Mouse (Mus musculus): ENCODE measurements around the gene Mcat.
A peak's percentile ranks its signal among the peaks of the same experiment; 100 is the strongest.

Gene Mcat

DNA sequence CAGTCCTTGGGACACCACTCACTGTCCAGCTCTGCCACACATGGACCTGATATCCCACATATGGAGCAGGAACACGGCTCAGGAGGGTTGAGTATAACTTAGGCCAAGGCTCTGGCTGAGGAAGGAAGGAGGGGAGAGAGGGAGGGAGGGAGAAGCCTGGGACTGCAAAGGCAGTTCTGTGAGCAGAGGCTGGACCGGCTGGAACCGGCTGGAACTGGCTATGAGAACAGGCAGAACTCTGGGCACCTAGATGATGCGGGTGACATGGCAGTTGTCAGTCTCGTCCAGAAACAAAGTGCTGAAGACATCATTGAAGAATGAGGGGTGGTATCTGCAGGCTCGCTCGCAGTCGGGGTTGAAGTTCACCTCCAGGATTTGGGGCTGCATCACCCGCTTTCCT, 13.1 kb upstream of the Mcat start:
- DNase-seq (ENCODE audit: extremely low spot score, low read depth, low spot score): no peak

DNA sequence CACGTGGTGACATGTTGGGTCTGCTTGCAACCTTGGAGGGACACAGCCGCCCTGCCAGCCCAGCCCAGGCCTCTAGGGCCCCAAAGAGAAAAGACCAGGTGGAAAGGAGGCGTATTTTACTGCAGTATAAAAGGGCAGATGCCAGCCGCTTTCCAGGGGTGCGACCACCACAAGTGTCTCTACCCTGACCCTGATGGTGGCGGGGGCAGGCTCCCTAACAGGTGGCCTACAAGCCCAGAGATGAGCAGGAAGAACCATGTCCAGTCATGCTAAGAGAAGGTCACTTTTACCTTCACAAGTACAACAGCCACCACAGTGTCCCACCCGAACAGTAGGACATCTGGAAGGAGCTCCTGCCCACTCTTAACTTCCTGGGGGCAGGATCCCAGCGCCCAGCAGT, 12.0 kb upstream of the Mcat start:
- no peak for DNase-seq (ENCODE audit: extremely low spot score, low read depth, low spot score)

DNA sequence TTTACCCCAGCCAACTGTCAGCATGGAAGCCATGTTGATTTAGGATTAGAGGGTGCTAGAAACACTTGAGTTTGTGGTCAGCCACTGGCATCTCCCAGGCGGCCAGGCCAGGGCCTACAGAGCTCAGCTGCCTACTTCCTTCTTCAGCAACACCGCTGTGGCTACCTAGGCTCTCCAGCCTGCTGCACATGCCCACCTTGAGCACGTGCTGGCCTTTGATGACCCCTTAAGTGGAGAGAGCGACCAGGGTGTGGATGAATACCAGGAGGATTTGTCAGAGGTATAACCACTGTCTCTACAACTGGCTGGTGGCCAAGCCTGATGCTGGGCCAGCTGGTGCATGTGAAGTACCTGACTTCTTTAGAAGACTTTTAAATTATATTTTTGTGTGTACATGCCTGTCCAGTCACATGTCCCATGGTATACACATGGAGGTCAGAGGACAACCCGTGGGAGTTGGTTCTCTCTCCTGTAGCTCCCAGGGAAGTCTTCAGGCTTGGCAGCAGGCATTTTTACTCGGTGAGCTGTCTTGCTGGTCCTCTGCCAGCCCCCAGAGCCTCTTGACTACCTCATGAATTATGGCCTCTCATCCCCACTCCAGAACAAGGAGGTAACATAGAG, 11.3 kb upstream of the Mcat start:
- no peak for DNase-seq (ENCODE audit: extremely low spot score, low read depth, low spot score)

- DNase-seq (ENCODE audit: extremely low spot score, low read depth, low spot score): no peak
Observed at GRCm38 (mm10) chr15:83573606-83574005, 10.0 kb upstream of the Mcat start.

GRCm38 (mm10) chr15:83572132-83572531, 8.5 kb upstream of the Mcat start:
- DNase-seq (ENCODE audit: extremely low spot score, low read depth, low spot score): no peak

DNA sequence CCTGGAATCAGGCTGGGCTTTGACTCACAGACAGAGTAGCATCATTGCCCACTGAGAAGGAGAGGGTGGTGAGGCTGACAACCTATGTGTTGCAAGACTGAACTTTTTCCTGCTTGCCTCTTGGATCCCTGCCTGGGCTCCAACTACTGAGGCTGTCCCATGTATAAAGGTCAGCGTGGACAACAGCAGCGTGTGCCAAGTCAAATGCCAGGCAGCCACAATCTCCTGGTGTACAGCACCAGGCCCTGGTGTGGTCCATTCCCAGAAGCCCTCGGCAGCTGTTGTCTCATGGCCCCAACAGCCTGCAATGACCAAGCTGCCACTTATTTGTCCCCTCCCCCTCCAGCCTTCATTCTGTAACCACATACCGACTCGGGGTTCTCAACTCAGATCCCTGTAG, 8.0 kb upstream of the Mcat start:
- DNase-seq (ENCODE audit: extremely low spot score, low read depth, low spot score): no peak

GRCm38 (mm10) chr15:83570641-83571040, 7.1 kb upstream of the Mcat start:
- no peak for DNase-seq (ENCODE audit: extremely low spot score, low read depth, low spot score)

DNA sequence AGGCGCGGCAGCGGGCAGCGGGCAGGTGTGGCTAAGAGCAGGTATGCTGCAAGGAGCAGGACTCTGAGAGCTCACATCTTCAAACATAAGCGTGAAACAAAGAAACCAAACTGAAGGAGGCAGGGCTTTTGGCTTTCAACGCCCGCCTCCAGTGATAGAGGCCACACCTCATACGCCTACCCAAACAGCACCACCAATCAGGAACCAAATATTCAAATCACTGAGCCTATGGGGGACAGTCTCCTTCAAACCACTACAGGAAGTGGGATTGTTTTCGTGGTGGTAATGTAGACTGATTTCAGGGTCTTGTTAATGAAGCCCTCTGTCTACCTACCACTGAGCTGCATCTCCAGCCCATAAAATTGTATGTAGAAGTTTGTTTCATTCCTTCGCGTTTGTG, 6.1 kb upstream of the Mcat start:
- no peak for DNase-seq (ENCODE audit: extremely low spot score, low read depth, low spot score)

GRCm38 (mm10) chr15:83568544-83568943, 5.0 kb upstream of the Mcat start:
- no peak for DNase-seq (ENCODE audit: extremely low spot score, low read depth, low spot score)

DNA sequence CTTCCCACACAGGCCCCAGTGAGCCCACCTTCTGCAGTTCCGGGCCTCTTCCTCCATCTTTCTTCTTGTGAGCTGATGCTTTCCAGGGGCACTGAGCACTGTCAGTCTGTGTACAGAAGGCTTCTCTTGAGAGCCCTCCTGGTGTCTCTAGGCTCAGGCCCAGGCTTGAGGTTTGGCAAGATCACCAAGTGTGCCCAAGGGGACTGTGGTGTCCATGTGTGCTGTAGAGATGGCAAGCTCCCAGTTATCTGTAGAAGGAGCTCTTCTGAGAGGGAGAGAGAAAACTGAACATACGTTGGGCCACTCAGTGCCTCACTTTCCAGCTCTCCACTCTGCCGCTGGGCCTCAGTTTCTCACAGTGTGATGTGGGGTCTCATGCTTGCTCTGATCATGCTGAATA, 4.1 kb upstream of the Mcat start:
- DNase-seq (ENCODE audit: extremely low spot score, low read depth, low spot score): no peak

DNA sequence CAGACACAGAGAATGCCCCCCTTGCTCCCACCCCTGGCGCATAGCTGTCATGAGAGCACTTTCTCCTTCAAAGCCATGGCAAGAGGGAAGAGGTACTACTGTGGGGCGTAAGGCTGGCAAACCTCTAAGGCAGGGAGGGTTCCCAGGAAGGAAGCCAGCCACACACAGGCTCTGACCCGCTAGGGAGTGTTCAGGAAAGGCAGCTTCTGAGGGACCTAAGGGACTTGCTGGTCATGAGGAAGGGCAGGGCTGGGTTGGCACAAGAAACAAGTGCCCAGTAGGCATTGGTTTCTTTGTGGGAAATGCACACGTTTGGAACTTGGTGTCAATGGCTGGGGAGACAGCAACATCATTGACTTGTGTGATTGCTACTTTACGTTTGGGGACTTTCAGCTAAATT, 2.4 kb upstream of the Mcat start:
- DNase-seq (ENCODE audit: extremely low spot score, low read depth, low spot score): no peak

DNA sequence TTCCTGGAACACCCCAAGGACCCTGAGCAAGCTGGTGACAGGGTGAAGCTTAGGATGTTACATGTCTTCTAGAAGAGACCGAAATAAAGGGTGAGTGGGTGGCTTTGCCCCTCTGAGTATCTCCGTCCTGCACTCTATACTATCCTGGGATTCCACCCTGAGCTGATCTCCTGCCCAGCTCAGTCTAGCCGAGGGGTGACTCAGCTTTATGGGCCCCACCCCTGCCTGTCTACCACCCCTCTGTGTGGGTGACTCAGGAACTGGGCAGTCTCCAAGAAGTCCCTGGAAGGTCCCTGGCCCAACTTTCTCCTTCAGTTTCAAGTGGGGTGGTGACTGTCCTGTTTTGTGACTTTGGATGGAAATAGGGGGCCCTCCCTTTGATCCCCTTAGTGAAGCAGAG, 1.8 kb upstream of the Mcat start:
- DNase-seq (ENCODE audit: extremely low spot score, low read depth, low spot score): no peak

- DNase-seq (ENCODE audit: extremely low spot score, low read depth, low spot score): no peak
Observed at GRCm38 (mm10) chr15:83563857-83564651, 467 bp upstream of the Mcat start.

GRCm38 (mm10) chr15:83562626-83563270, 839 bp downstream of the Mcat start:
- no peak for DNase-seq (ENCODE audit: extremely low spot score, low read depth, low spot score)

DNA sequence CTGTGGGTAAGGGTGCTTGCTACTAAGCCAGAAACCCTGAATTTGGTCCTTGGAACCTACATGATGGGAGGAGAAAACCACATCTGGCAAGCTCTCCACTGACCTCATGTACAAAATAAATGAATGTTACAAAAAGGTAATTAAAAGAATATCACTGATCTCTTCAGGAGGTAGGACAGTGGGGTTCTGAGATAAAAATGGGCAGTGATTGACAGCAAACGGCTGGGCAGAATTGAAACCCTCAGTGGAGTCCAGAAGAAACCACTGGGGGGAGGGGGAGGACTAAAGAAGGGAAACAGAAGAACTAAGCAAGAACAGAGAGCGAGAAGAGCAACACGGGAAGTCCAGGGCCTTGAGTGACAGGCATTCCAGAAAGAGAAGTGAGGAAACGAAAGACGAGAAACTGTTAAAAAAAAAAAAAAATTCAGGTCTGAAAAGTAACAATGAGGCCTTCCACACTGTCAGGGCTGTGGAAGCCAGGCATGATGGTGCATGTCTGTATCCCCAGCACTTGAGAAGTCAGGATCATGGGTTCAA, 2.6 kb downstream of the Mcat start:
- DNase-seq (ENCODE audit: extremely low spot score, low read depth, low spot score): no peak

- peak; percentile 47 for DNase-seq (ENCODE audit: extremely low spot score, low read depth, low spot score)
Observed at GRCm38 (mm10) chr15:83555161-83555974, 8.2 kb downstream of the Mcat start.

- DNase-seq (ENCODE audit: extremely low spot score, low read depth, low spot score): no peak
Observed at GRCm38 (mm10) chr15:83553831-83554230, 9.8 kb downstream of the Mcat start.

DNA sequence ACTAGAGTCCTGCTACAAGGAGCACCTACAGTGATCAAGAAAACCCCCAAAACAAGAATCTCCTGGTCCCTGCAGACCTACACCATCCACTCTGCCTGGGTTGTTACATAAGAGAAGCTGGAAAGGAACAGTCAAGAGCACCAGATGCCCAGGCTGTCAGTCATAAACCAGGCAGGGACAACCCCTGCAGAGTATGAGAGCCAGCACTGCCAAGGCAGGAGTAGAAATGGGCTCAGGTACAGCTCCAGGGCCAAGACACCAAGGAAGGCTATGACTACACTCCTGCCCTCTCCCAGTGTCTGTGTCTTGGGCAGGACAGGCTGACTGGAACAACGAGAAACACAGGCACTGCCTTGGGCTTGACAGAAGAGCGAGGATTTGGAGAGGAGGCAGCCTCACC, 13.4 kb downstream of the Mcat start:
- DNase-seq (ENCODE audit: extremely low spot score, low read depth, low spot score): no peak

- DNase-seq (ENCODE audit: extremely low spot score, low read depth, low spot score): no peak
Observed at GRCm38 (mm10) chr15:83547144-83547543, 16.4 kb downstream of the Mcat start.

- DNase-seq (ENCODE audit: extremely low spot score, low read depth, low spot score): no peak
Observed at GRCm38 (mm10) chr15:83546029-83546428, 17.6 kb downstream of the Mcat start.

DNA sequence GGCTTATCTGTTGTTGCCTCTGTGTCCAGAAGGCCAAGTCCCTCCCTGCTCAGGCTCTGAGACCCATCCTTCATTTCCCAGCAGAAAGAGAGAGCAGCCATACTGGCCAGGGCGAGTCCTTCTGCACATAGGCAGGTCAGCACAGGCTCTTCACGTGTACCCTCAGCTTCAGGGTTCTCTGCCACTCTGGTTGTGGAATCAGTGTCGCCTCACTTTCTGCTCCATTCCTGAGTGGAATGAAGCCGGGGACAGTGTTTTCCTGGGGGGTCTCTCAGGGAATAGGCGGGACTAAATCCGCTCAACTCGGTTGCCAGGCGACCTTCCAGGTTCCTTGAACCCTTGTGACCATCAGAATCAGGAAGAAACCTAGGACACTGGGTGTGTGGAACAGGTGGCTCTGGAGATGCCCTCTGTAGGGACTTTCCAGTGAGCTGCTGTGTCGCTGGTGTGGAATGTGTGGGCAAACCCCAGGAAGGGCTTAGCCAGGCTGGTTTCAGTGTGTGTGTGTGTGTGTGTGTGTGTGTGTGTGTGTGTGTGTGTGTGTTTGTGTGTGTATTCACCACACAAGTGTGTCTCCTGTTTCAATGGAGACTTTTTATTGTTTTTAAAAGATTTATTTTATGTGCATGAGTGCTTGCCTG, 21.8 kb downstream of the Mcat start:
- DNase-seq (ENCODE audit: extremely low spot score, low read depth, low spot score): no peak
